8 mouse cellular contexts compared by ENCODE assay signal in the genomic region with DNA sequence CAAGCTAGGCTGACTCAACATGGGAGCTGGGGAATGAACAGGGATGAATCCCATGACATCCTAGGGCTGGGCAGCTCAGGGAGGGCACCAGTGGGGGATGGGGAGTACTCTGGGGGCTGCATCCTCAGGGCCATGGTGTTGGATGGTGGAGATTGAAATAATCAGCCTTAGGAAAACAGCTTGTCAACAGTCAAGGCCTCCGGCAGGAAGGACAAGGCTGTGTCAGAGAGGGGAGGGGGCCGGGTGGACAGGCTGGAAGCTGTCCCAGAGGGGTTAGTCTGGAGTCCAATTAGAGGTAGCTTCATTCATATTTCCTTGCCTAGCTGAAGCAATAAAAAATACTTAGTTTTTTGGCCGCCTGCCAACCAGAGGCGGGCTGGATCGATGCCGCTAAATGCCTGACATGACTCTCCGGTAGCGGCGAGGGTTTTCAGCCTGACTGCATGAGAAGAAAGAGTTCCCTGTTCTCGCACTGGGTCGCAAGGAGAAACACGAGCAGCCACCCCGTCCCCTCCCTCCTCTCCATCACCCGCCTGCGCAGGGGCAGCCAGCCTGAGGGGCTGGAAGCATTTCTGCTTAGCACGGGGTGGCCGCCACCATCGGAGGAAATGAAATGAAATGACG. TPM values are rescaled to one million over a fixed set of nuclear protein-coding genes. Genes with fewer than 3 reads are reported as not detected.
DNase-seq lines count a peak whose midpoint lies in the region; ATAC-seq and TF ChIP-seq lines count a peak whose summit lies in the region.

No protein-coding gene starts in this region.

- WGBS in liver, postnatal 0 days (ENCODE audit: insufficient replicate concordance) = 76% methylated on average over 19 of the region's 19 CpGs
- WGBS in forebrain, embryonic 10.5 days = 7% methylated on average over 19 of the region's 19 CpGs
- 41% methylated on average over 19 of the region's 19 CpGs for WGBS in heart, embryonic 13.5 days
- 10% methylated on average over 19 of the region's 19 CpGs for WGBS in kidney, embryonic 16.5 days
- 14% methylated on average over 19 of the region's 19 CpGs for WGBS in limb, embryonic 12.5 days
- 90% methylated on average over 19 of the region's 19 CpGs for WGBS in thymus, adult 2 months

- no peaks in the 10 kb centered on the region for H3K27me3 ChIP-seq in liver, postnatal 0 days (ENCODE audit: insufficient read depth, low read length)
- H3K27me3 ChIP-seq in forebrain, embryonic 10.5 days (ENCODE audit: poor library complexity, severe bottlenecking) = peaks cover 27% of the 10 kb centered on the region
- peaks cover 84% of the 10 kb centered on the region for H3K27me3 ChIP-seq in heart, embryonic 13.5 days (replicated peaks)
- H3K27me3 ChIP-seq in kidney, embryonic 16.5 days (ENCODE audit: insufficient read depth, low read length) = no peaks in the 10 kb centered on the region
- H3K27me3 ChIP-seq in limb, embryonic 12.5 days = no peaks in the 10 kb centered on the region
- no peaks in the 10 kb centered on the region for H3K27me3 ChIP-seq in thymus, adult 2 months (ENCODE audit: control insufficient read depth, insufficient read depth, low read length)

- no peak for TF ChIP-seq EP300 in liver, postnatal 0 days (IDR thresholded peaks at IDR 0.05; ENCODE audit: low read depth)

- peak; percentile 66 for DNase-seq in liver
- no peak for DNase-seq in liver, postnatal 0 days
- DNase-seq in forebrain, embryonic 10.5 days (ENCODE audit: extremely low spot score, low spot score) = peak; percentile 87
- peak; percentile 73 for DNase-seq in ovary, adult 18-20 months (ENCODE audit: low spot score)
- no peak for DNase-seq in thymus, adult 2 months

- H3K36me3 ChIP-seq in liver, postnatal 0 days (replicated peaks; ENCODE audit: insufficient read depth, low read length) = peaks cover 63% of the 10 kb centered on the region
- H3K36me3 ChIP-seq in forebrain, embryonic 10.5 days (replicated peaks) = peaks cover 98% of the 10 kb centered on the region
- peaks cover 79% of the 10 kb centered on the region for H3K36me3 ChIP-seq in heart, embryonic 13.5 days
- peaks cover 73% of the 10 kb centered on the region for H3K36me3 ChIP-seq in kidney, embryonic 16.5 days (ENCODE audit: insufficient read depth, low read length)
- peaks cover 93% of the 10 kb centered on the region for H3K36me3 ChIP-seq in limb, embryonic 12.5 days
- peaks cover 86% of the 10 kb centered on the region for H3K36me3 ChIP-seq in thymus, adult 2 months (ENCODE audit: control insufficient read depth, insufficient read depth, low read length)

- no peak overlapping the region for H3K4me2 ChIP-seq in liver, postnatal 0 days (ENCODE audit: low read depth, low read length)
- H3K4me2 ChIP-seq in heart, embryonic 13.5 days = peak overlapping the region; percentile 22
- H3K4me2 ChIP-seq in kidney, embryonic 16.5 days (replicated peaks; ENCODE audit: low read depth, low read length) = peak overlapping the region; percentile 40
- H3K4me2 ChIP-seq in limb, embryonic 12.5 days = peak overlapping the region; percentile 37

- no peak overlapping the region for H3K4me3 ChIP-seq in liver, postnatal 0 days (ENCODE audit: low read depth, low read length)
- H3K4me3 ChIP-seq in forebrain, embryonic 10.5 days = peak overlapping the region; percentile 24
- H3K4me3 ChIP-seq in heart, embryonic 13.5 days = no peak overlapping the region
- H3K4me3 ChIP-seq in kidney, embryonic 16.5 days (ENCODE audit: low read length) = peak overlapping the region; percentile 1; the same call in 1 of the 2 replicates
- H3K4me3 ChIP-seq in limb, embryonic 12.5 days (replicated peaks) = no peak overlapping the region
- H3K4me3 ChIP-seq in thymus, adult 2 months (ENCODE audit: control insufficient read depth, insufficient read depth, low read length) = no peak overlapping the region

- TF ChIP-seq CTCF in liver, postnatal 0 days (IDR thresholded peaks at IDR 0.05; ENCODE audit: low read depth) = no peak
- no peak for TF ChIP-seq CTCF in thymus, adult 2 months (IDR thresholded peaks at IDR 0.05; ENCODE audit: borderline replicate concordance, control insufficient read depth, extremely low read depth, insufficient read depth, low read length, poor library complexity)

- ATAC-seq in liver, postnatal 0 days = no peak
- ATAC-seq in heart, embryonic 13.5 days (ENCODE audit: extremely low read depth, insufficient number of reproducible peaks, low FRiP score, low TSS enrichment) = no peak
- peak; percentile 86 for ATAC-seq in kidney, embryonic 16.5 days (ENCODE audit: low FRiP score, low TSS enrichment)
- peak; percentile 87 for ATAC-seq in limb, embryonic 12.5 days (ENCODE audit: insufficient number of reproducible peaks, insufficient read depth, low FRiP score, low TSS enrichment, low read depth)

- no peaks in the 10 kb centered on the region for H3K9me3 ChIP-seq in liver, postnatal 0 days (ENCODE audit: low read length)
- H3K9me3 ChIP-seq in forebrain, embryonic 10.5 days = no peaks in the 10 kb centered on the region
- 0 out of 2 replicates have a peak, but pooled peaks cover 3% of the 10 kb centered on the region for H3K9me3 ChIP-seq in heart, embryonic 13.5 days
- no peaks in the 10 kb centered on the region for H3K9me3 ChIP-seq in kidney, embryonic 16.5 days (ENCODE audit: low read length)
- no peaks in the 10 kb centered on the region for H3K9me3 ChIP-seq in limb, embryonic 12.5 days

- H3K4me1 ChIP-seq in liver, postnatal 0 days (ENCODE audit: insufficient read depth) = no peaks in the 10 kb centered on the region
- peaks cover 79% of the 10 kb centered on the region for H3K4me1 ChIP-seq in forebrain, embryonic 10.5 days
- H3K4me1 ChIP-seq in heart, embryonic 13.5 days = peaks cover 31% of the 10 kb centered on the region
- peaks cover 60% of the 10 kb centered on the region for H3K4me1 ChIP-seq in kidney, embryonic 16.5 days (ENCODE audit: insufficient read depth, low read length)
- peaks cover 66% of the 10 kb centered on the region for H3K4me1 ChIP-seq in limb, embryonic 12.5 days (replicated peaks)
- no peaks in the 10 kb centered on the region for H3K4me1 ChIP-seq in thymus, adult 2 months (replicated peaks; ENCODE audit: control insufficient read depth, insufficient read depth, low read length)

- TF ChIP-seq POLR2A in thymus, adult 2 months (IDR thresholded peaks at IDR 0.05; ENCODE audit: control insufficient read depth, extremely low read depth, insufficient read depth, low read length, poor library complexity) = no peak

- no peak overlapping the region for H3K27ac ChIP-seq in liver, postnatal 0 days (ENCODE audit: low read depth)
- H3K27ac ChIP-seq in forebrain, embryonic 10.5 days = peak overlapping the region; percentile 79
- 0 out of 2 replicates have a peak overlapping the region, but pooled peaks have one; percentile 5 for H3K27ac ChIP-seq in heart, embryonic 13.5 days (replicated peaks)
- H3K27ac ChIP-seq in kidney, embryonic 16.5 days (ENCODE audit: low read length) = peak overlapping the region; percentile 51
- peak overlapping the region; percentile 82 for H3K27ac ChIP-seq in limb, embryonic 12.5 days
- no peak overlapping the region for H3K27ac ChIP-seq in thymus, adult 2 months (ENCODE audit: control insufficient read depth, insufficient read depth, low read length)

- no peak overlapping the region for H3K9ac ChIP-seq in liver, postnatal 0 days (replicated peaks)
- H3K9ac ChIP-seq in heart, embryonic 13.5 days = no peak overlapping the region
- peak overlapping the region; percentile 35; the same call in 1 of the 2 replicates for H3K9ac ChIP-seq in kidney, embryonic 16.5 days (replicated peaks; ENCODE audit: low read length)
- H3K9ac ChIP-seq in limb, embryonic 12.5 days (replicated peaks) = no peak overlapping the region

RNA-seq across cellular contexts. Expression of a gene that starts 32.9 kb away (rescaled TPM):
- polyA plus RNA-seq in liver, postnatal 0 days (2015; fragmentation: Nextera tagmentation; extraction: Ambion mirVana) = 3.2 and 3.6 TPM in 2 replicates
- 43.4 and 45.6 TPM in 2 replicates for polyA plus RNA-seq in forebrain, embryonic 10.5 days (2016; fragmentation: Nextera tagmentation; extraction: Ambion mirVana)
- 7.3 and 9.1 TPM in 2 replicates for polyA plus RNA-seq in heart, embryonic 13.5 days (2015; fragmentation: Nextera tagmentation; extraction: Ambion mirVana)
- 26.0 and 30.8 TPM in 2 replicates for polyA plus RNA-seq in kidney, embryonic 16.5 days (2015; fragmentation: Nextera tagmentation; extraction: Ambion mirVana)
- 59.1 and 71.2 TPM in 2 replicates for polyA plus RNA-seq in limb, embryonic 12.5 days (2016; fragmentation: Nextera tagmentation; extraction: Ambion mirVana)
- 205 and 254 TPM in 2 replicates for polyA plus RNA-seq in thymus, adult 2 months (2012; rRNA removed)

Comparison
In these comparisons a context has a peak if more than half of its experiments do, and no peak if none do; other contexts are left out.
1. DNase-seq: peak in liver (single experiment), forebrain, embryonic 10.5 days (single experiment) and ovary, adult 18-20 months (single experiment); none in liver, postnatal 0 days (single experiment) and thymus, adult 2 months (single experiment).
2. ATAC-seq: peak in kidney, embryonic 16.5 days (single experiment) and limb, embryonic 12.5 days (single experiment); none in liver, postnatal 0 days (single experiment) and heart, embryonic 13.5 days (single experiment).
3. H3K27ac ChIP-seq: peak in forebrain, embryonic 10.5 days (single experiment), heart, embryonic 13.5 days (single experiment), kidney, embryonic 16.5 days (single experiment) and limb, embryonic 12.5 days (single experiment); none in liver, postnatal 0 days (single experiment) and thymus, adult 2 months (single experiment).
4. H3K4me3 ChIP-seq: peak in forebrain, embryonic 10.5 days (single experiment) and kidney, embryonic 16.5 days (single experiment); none in liver, postnatal 0 days (single experiment), heart, embryonic 13.5 days (single experiment), limb, embryonic 12.5 days (single experiment) and thymus, adult 2 months (single experiment).